Mouse (Mus musculus): ENCODE measurements around the gene Ptpn21. TPM values are rescaled to one million over a fixed set of nuclear protein-coding genes. Genes with fewer than 3 reads are reported as not detected.
A peak's percentile ranks its signal among the peaks of the same experiment; 100 is the strongest.

The Ptpn21 gene
- total RNA-seq (2021), result 10 to 100 TPM; 32.8 to 34.9 TPM
- long read RNA-seq, experiment 1, full-length matches to known transcripts, result 6 of 26 reads
- long read RNA-seq, experiment 1, partial matches to known transcripts, result 19 of 26 reads
- long read RNA-seq, experiment 1, other reads (novel, unspliced or antisense), result 1 of 26 reads
- long read RNA-seq, experiment 2, full-length matches to known transcripts, result 1 of 22 reads
- long read RNA-seq, experiment 2, partial matches to known transcripts, result 15 of 22 reads
- long read RNA-seq, experiment 2, other reads (novel, unspliced or antisense), result 6 of 22 reads

- H3K4me3 ChIP-seq, result peak within 1 kb of the TSS; percentile 92
- intact Hi-C loops (cut with DNase I), result no loop called here
- no peak for TF ChIP-seq CTCF (IDR thresholded peaks at IDR 0.05)
Observed at GRCm38 (mm10) chr12:98736951-98737800, at the start of gene Ptpn21. TSS of gene Ptpn21 (minus strand) at chr12:98737405.

DNA sequence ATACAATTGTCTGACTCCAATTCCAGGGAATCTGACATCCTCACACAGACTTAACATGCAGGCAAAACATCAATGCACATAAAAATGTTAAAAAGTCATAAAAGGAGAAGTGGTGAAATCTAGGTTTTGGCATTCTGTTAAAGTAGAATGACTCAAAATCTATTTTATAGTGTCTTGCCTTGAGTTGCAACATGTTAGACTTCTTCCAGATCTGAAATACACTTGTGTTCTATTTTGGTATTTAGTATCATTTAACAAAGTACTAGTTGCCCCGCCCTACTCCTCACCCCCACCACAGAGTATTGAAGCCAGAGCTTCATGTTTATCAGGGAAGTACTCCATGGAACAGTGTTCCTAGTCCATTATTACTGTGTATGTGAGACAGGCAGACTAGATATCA, 47.0 kb upstream of the Ptpn21 start:
- Histone ChIP-seq H3K27ac (peak overlapping the region; percentile 28; the same call in 1 of the 2 replicates), H3K4me3 (no peak overlapping the region)
- intact Hi-C loops (cut with DNase I), result loop anchor here (10.0 kb wide), 1 partner anchor 109 kb away; no protein-coding TSS in a partner anchor
- TF ChIP-seq CTCF (IDR thresholded peaks at IDR 0.05), result no peak
- no peak for DNase-seq

More at GRCm38 (mm10) chr12:98736951-98737800, at the start of gene Ptpn21:
- peak; percentile 90 for DNase-seq
- H3K27ac ChIP-seq, result peak within 1 kb of the TSS; percentile 90

- intact Hi-C loops (cut with DNase I), result no loop called here
- DNase-seq, result no peak
Observed at GRCm38 (mm10) chr12:98779148-98779547, 41.9 kb upstream of the Ptpn21 start.

GRCm38 (mm10) chr12:98777509-98777908, 40.3 kb upstream of the Ptpn21 start:
- intact Hi-C loops (cut with DNase I), result no loop called here
- TF ChIP-seq CTCF (IDR thresholded peaks at IDR 0.05), result no peak
- DNase-seq, result no peak
- Histone ChIP-seq H3K4me3 (no peak overlapping the region), H3K27ac (no peak overlapping the region)

More at GRCm38 (mm10) chr12:98779148-98779547, 41.9 kb upstream of the Ptpn21 start:
- no peak overlapping the region for H3K27ac ChIP-seq
- no peak overlapping the region for H3K4me3 ChIP-seq
- peak; percentile 60 for TF ChIP-seq CTCF (IDR thresholded peaks at IDR 0.05)

GRCm38 (mm10) chr12:98766241-98766640, 29.0 kb upstream of the Ptpn21 start:
- TF ChIP-seq CTCF (IDR thresholded peaks at IDR 0.05), result no peak
- intact Hi-C loops (cut with DNase I), result no loop called here
- DNase-seq, result no peak
- Histone ChIP-seq H3K4me3 (no peak overlapping the region), H3K27ac (no peak overlapping the region)

DNA sequence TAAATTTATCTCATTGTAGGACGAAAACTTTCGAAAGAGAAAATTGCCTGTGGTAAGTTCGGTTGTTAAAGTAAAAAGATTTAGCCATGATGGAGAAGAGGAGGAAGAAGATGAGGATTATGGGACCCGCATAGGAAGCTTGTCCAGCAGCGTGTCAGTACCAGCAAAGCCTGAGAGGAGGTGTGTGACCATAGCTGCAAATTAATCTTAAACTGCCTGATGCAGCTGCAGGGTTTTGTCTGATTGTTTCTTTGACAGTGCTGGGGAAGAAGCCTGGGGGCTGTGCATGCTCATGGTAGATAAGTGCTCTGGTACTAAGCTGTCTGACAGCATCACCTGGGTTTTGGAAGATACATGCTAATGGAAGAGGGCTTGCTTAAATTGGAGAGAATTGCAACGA, 22.5 kb upstream of the Ptpn21 start:
- H3K27ac ChIP-seq, result no peak overlapping the region

GRCm38 (mm10) chr12:98757636-98758035, 20.4 kb upstream of the Ptpn21 start:
- H3K27ac ChIP-seq, result no peak overlapping the region
- H3K4me3 ChIP-seq, result no peak overlapping the region
- peak; percentile 27 for TF ChIP-seq CTCF (IDR thresholded peaks at IDR 0.05)
- intact Hi-C loops (cut with DNase I), result no loop called here
- DNase-seq, result peak; percentile 25

More for the DNA sequence above, 22.5 kb upstream of the Ptpn21 start:
- no peak for DNase-seq
- intact Hi-C loops (cut with DNase I), result no loop called here
- H3K4me3 ChIP-seq, result no peak overlapping the region
- no peak for TF ChIP-seq CTCF (IDR thresholded peaks at IDR 0.05)

- DNase-seq, result no peak
- peak overlapping the region; percentile 95 for H3K27ac ChIP-seq
- H3K4me3 ChIP-seq, result peak overlapping the region; percentile 96
- TF ChIP-seq CTCF (IDR thresholded peaks at IDR 0.05), result no peak
- intact Hi-C loops (cut with DNase I), result loop anchor here (2.0 kb wide), 1 partner anchor 73 kb away; no protein-coding TSS in a partner anchor
Observed at GRCm38 (mm10) chr12:98747380-98747753, 10.2 kb upstream of the Ptpn21 start.

DNA sequence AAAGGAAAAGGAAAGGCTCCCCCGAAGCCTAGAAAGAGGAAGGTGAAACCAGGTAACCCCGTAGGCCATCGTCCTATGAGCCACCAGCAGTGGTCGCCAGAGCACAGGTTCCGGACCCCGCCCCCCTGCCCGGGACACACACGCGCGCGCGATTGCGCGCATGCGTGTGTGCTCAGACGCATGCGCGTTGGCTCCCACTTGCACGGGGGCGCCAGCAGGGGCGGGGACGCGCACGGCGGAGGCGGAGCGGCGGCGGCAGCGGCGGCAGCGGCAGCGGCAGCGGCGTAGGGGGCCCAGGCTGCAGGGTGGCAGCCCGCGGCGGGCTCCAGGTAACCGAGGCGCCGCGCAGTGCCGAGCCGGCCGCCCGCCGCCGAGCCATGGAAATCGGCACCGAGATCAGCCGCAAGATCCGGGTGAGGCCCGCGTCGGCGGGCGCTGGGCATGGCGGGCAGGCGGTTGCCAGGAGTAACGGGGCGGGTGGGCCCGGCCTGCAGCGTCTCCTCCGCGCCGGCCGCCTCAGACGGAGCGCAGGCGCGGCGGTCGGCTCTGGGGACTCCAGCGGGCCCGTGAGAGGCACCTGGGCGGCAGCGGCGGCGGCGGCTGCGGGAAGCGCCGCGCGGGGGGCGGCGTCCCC, 9.7 kb upstream of the Ptpn21 start, which contains the start of gene Zc3h14:
TSS of gene Zc3h14 (plus strand) at position 219 of the 634 bp plus-strand sequence.
- TF ChIP-seq CTCF (IDR thresholded peaks at IDR 0.05), result peak; percentile 80
- intact Hi-C loops (cut with DNase I), result loop anchor here (2.0 kb wide), 1 partner anchor 72 kb away; no protein-coding TSS in a partner anchor
- peak within 1 kb of the TSS; percentile 95 for H3K27ac ChIP-seq

DNA sequence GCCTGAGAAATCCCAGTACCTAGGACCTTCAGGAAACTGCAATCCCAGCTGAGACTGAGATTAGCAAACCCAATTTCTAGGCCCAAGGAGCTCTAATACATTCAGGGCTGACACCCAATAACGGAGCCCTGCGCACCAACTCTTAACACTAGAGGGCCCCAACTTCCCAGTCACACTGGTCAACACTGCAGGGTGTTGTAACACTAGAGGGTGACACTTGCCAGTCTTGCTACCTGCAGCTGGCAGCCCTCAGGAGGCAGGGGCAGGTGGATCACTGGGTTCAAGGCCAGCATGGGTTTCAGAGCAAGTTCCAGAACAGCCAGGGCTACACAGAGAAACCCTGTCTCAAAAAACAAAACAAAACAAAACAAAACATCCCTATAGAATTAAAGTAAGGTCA, 8.9 kb upstream of the Ptpn21 start:
- intact Hi-C loops (cut with DNase I), result loop anchor here (2.0 kb wide), 1 partner anchor 71 kb away; no protein-coding TSS in a partner anchor
- peak; percentile 59 for DNase-seq
- Histone ChIP-seq H3K4me3 (peak overlapping the region; percentile 96), H3K27ac (peak overlapping the region; percentile 76)
- TF ChIP-seq CTCF (IDR thresholded peaks at IDR 0.05), result peak; percentile 61

More for the DNA sequence above, 9.7 kb upstream of the Ptpn21 start, which contains the start of gene Zc3h14:
- peak within 1 kb of the TSS; percentile 96 for H3K4me3 ChIP-seq
- DNase-seq, result peak; percentile 96

DNA sequence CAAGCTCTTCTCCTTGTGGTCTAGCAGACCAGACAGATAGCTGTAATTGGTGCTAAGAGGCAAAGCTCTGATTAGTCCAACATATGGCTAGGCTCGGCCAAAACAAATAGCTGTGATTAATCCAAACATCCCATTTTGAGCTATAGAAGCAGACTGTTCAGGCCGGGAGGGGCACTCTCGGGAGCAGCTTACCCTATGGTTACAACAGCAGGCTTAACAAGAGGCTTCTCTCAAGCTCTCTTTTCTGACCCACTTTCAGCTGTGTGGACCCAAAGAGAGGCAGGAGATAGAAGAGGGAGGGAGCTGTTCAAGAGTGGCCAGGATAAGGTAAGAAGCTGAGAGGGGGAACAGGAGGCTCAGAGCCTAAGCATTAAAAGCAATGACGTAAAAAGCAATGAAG, 8.4 kb upstream of the Ptpn21 start:
- Histone ChIP-seq H3K27ac (peak overlapping the region; percentile 76; the same call in 1 of the 2 replicates), H3K4me3 (no peak overlapping the region)
- intact Hi-C loops (cut with DNase I), result loop anchor here (2.0 kb wide), 1 partner anchor 71 kb away; no protein-coding TSS in a partner anchor
- no peak for DNase-seq
- no peak for TF ChIP-seq CTCF (IDR thresholded peaks at IDR 0.05)

DNA sequence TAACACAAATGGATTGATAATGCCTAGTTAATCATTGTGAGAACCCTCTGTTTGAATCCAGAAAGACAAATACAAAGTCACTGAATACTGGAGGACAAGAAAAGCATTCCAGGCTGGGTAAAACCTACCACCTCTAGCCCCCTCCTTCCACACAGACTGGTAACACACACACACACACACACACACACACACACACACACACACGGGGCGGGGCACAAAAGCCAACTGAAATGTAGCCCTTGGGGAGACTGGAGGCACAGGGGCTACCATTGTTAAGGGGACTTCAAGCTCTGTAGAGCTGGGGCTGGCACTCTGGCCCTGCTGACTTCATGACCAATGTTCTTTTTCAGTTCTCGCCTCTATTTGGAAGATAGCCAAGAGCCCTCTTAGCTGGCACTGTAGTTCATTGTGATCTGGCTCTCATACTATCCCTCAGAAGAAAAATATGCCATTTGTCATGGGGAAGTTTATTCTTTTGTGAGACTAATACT, 3.9 kb upstream of the Ptpn21 start:
- no peak for DNase-seq
- intact Hi-C loops (cut with DNase I), result no loop called here
- no peak overlapping the region for H3K27ac ChIP-seq
- H3K4me3 ChIP-seq, result no peak overlapping the region
- TF ChIP-seq CTCF (IDR thresholded peaks at IDR 0.05), result no peak
